Mouse (Mus musculus) left cerebral cortex, adult 2 months (tissue): ENCODE data around the gene Chst1. TPM values are rescaled to one million over a fixed set of nuclear protein-coding genes. Genes with fewer than 3 reads are reported as not detected.
A peak's percentile ranks its signal among the peaks of the same experiment; 100 is the strongest.

Experiments used
- DNase-seq, 2 experiments: peaks; one replicate each; pipeline ENCODE4 v3.0.0; 2021 to 2022; ENCODE audit warnings: low spot score in 2 of 2, mixed read lengths in 1 of 2; ENCODE audit errors: extremely low spot score in 1 of 2
- H3K27ac ChIP-seq: fragments of 200-600 bp; 2 replicates; pipeline ENCODE4 v1.8.1; 2022
- H3K4me3 ChIP-seq: fragments of 200-600 bp; 2 replicates; pipeline ENCODE4 v1.8.1; 2022
- CTCF ChIP-seq: fragments of 200-600 bp; IDR thresholded peaks from 2 replicates; pipeline ENCODE4 v1.8.1; 2022; ENCODE audit warnings: antibody characterized with exemption, mild to moderate bottlenecking, moderate library complexity
- intact Hi-C: fragments of 180-260 bp; cut with DNase I; formaldehyde crosslinking; loops from one replicate; pipeline ENCODE4 v1.15.1; 2025
- total RNA-seq, 2 experiments: library from RNA; stranded (reverse); gene quantifications; 2 replicates each; pipeline ENCODE4 v1.2.3; 2021

Chst1 gene
- total RNA-seq, 2 experiments from 2014 or later = 265 to 266 TPM

DNA sequence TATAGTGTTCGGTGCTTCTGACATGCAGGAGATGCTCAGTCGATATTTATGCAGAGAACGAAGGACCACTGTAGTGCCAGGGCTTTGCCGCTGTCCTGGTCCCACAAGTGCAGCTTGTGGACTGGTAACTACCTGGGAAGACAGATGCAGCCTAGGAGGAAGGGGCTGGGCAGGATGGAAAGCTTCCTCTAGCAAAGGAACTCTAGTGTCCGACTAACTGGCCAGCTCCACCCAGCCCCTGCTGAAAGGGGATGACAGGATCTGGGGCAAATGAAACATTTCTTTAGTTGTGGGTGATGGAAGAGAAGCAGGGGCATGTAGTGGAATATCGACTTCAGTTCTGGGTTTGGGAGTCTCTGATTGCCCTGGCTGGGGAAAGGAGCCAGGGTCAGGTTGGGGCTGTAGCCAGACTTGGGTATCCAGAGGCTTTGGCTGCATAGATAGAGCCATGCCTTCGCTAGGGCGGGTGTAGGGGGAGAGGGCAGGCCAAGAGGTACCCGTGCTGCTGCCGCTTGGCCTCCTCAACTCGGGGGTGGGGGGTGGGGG is 493 bp upstream of the Chst1 start:
- intact Hi-C loops = loop anchor here (2.0 kb wide), 1 partner anchor 112 kb away; no protein-coding TSS in a partner anchor
- TF ChIP-seq CTCF = no peak
- DNase-seq = no peak
- Histone ChIP-seq H3K4me3 (peak overlapping the region; percentile 27; the same call in 1 of the 2 replicates), H3K27ac (peak overlapping the region; percentile 71)

- intact Hi-C loops = loop anchor here (1.0 to 2.0 kb wide), 3 partner anchors 70 to 210 kb away; no protein-coding TSS in a partner anchor
- DNase-seq = no peak
- H3K27ac ChIP-seq = peak overlapping the region; percentile 94
- H3K4me3 ChIP-seq = peak overlapping the region; percentile 78
- TF ChIP-seq CTCF = no peak
Measured at GRCm38 (mm10) chr2:92600348-92600670, 802 bp downstream of the Chst1 start.

DNA sequence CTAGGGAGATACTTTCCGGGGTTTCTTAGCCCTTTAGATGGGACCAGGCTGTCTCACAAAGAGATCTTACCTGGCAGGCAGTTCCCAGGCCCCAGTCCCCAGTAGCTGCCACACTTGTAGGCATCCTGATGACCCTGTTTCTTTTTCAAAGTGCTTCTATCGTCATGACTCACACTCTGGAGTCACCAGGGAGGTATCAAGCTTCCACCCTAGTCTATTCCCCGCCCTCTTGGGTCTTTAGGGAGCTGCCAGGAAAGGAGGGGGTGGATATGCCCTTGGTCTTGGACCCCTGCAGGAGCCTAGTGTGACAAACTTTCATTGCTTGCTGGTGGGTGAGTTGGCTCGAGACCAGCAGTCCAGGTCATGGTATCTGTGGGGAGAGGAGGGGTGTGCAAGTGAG is 1.7 kb downstream of the Chst1 start:
- no peak for TF ChIP-seq CTCF
- peak in 1 of 2 experiments; percentile 24 for DNase-seq
- intact Hi-C loops = loop anchor here (2.0 kb wide), 2 partner anchors 88 to 210 kb away; no protein-coding TSS in a partner anchor
- peak overlapping the region; percentile 94 for H3K27ac ChIP-seq
- peak overlapping the region; percentile 78 for H3K4me3 ChIP-seq

DNA sequence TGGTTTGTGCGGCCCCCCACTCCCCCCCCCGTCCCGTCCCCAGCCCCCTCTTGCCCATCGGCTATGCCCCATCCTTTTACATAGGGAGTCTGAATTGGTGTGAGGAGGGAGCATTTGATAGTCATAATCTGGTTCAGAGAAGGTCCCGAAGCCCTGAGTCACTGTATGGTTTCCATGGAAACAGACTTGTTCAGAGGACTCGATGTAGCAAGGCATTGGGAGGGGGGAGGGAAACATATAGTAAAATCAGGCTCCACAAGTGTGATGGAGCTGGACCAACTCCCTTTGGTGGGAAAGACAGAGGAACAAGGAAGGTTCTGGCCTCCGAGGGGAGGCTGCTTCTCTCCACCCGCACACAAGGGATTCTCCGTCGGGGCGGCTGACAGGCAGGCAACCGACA is 2.6 kb downstream of the Chst1 start:
- H3K4me3 ChIP-seq = peak overlapping the region; percentile 78
- H3K27ac ChIP-seq = peak overlapping the region; percentile 94
- intact Hi-C loops = no loop called here
- no peak for DNase-seq
- TF ChIP-seq CTCF = no peak

- TF ChIP-seq CTCF = no peak
- DNase-seq = no peak
- intact Hi-C loops = no loop called here
- peak overlapping the region; percentile 78 for H3K4me3 ChIP-seq
- H3K27ac ChIP-seq = peak overlapping the region; percentile 94
Measured at GRCm38 (mm10) chr2:92603591-92603990, 4.1 kb downstream of the Chst1 start.

- no peak for TF ChIP-seq CTCF
- Histone ChIP-seq H3K4me3 (peak overlapping the region; percentile 21), H3K27ac (peak overlapping the region; percentile 73)
- no peak for DNase-seq
- intact Hi-C loops = no loop called here
Measured at GRCm38 (mm10) chr2:92604565-92604964, 5.1 kb downstream of the Chst1 start.

GRCm38 (mm10) chr2:92605995-92606394 is 6.5 kb downstream of the Chst1 start:
- Histone ChIP-seq H3K4me3 (no peak overlapping the region), H3K27ac (peak overlapping the region; percentile 73)
- DNase-seq = no peak
- TF ChIP-seq CTCF = no peak
- intact Hi-C loops = loop anchor here (5.0 kb wide), 1 partner anchor 66 kb away; no protein-coding TSS in a partner anchor

DNA sequence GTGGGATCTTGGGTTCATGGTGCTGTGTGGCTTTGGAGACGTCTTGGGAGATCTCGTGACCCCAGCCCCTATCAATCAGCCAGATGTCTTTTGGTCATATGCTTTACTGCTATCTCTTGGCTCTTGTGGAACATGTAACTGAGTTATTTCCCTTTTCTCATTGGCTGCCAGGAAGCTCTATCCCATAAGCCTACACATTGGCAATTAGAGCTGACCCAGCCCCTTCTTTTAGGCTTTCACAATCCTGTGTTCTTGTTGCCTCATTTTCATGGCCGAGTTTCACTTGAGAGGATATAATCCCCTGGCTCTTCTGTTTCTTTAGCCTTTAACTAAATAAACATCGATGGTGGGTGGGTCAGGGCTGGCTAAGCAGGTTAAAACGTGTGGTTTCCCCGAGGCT is 7.6 kb downstream of the Chst1 start:
- Histone ChIP-seq H3K27ac (peak overlapping the region; percentile 84), H3K4me3 (no peak overlapping the region)
- intact Hi-C loops = loop anchor here (5.0 kb wide), 1 partner anchor 65 kb away; no protein-coding TSS in a partner anchor
- TF ChIP-seq CTCF = no peak
- DNase-seq = no peak

- intact Hi-C loops = loop anchor here (5.0 kb wide), 1 partner anchor 65 kb away; no protein-coding TSS in a partner anchor
- DNase-seq = no peak
- Histone ChIP-seq H3K27ac (peak overlapping the region; percentile 84), H3K4me3 (no peak overlapping the region)
- TF ChIP-seq CTCF = no peak
Measured at GRCm38 (mm10) chr2:92607592-92607991, 8.1 kb downstream of the Chst1 start.

GRCm38 (mm10) chr2:92608013-92608619 is 8.6 kb downstream of the Chst1 start:
- DNase-seq = no peak
- Histone ChIP-seq H3K4me3 (no peak overlapping the region), H3K27ac (peak overlapping the region; percentile 84)
- intact Hi-C loops = loop anchor here (2.0 to 5.0 kb wide), 2 partner anchors 64 to 85 kb away; no protein-coding TSS in a partner anchor
- no peak for TF ChIP-seq CTCF

DNA sequence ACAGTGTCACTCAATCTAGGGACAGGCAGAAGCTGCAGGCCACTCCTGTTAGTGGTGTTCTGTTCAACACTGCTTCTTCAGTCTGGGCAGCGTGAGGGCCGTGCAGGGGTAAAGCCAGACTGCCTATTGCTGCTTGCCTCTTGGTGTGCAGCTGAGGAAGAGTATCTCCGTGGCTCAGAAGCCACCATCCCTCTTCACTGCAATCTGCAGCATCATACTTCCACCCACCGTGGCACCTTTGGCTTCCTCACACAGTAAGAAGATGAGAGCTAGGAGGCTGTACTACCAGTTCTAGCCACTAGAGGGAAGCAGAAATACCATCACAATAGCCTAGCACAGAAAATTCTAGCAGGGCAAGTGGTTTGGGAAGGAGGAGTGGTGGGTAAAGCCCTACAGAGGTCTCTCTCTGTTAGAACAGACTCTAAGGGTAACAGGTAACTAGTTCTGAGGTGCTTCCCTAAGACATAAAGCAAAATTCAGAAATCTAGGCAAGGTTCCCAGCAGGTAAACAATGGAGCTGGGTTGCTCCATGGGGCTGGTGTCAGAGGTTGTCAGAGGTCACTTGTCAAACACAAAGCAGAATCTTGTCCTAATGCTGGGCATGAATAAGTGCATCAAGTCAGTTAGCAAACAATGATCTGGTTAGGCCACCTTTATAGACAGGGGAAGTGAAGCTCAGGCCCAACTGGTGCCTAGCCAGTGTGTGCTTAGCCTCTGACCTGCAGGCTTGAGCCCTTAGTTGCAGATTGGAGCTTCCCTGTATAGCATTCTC is 9.5 kb downstream of the Chst1 start:
- intact Hi-C loops = loop anchor here (1.0 to 5.0 kb wide), 3 partner anchors 63 to 202 kb away; no protein-coding TSS in a partner anchor
- no peak overlapping the region for H3K4me3 ChIP-seq

More for the DNA sequence above, 9.5 kb downstream of the Chst1 start:
- TF ChIP-seq CTCF = peak; percentile 97
- peak overlapping the region; percentile 84 for H3K27ac ChIP-seq
- peak; percentile 63 to 69 for DNase-seq
